Mouse (Mus musculus) megakaryocyte, embryonic 14.5 days (primary cell): Measurements from ENCODE around the gene Pno1.

Source experiments
- FLI1 ChIP-seq: IDR thresholded peaks from 2 replicates; pipeline ENCODE4 v1.6.1; 2012; ENCODE audit warnings: low read length, inconsistent platforms, mixed read lengths
- GATA1 ChIP-seq: IDR thresholded peaks from 3 replicates; pipeline ENCODE4 v1.6.1; 2012; ENCODE audit warnings: mixed read lengths, low read length, inconsistent platforms, borderline replicate concordance

GRCm38 (mm10) chr11:17188786-17189185 lies 22.6 kb downstream of the Pno1 start:
- no peak for TF ChIP-seq GATA1
- no peak for TF ChIP-seq FLI1
